Mouse (Mus musculus): ENCODE results near the gene Csrp3. TPM values are rescaled to one million over a fixed set of nuclear protein-coding genes. Genes with fewer than 3 reads are reported as not detected.

The Csrp3 gene
- polyA plus RNA-seq, 1 experiment from 2014 or later, result 6.9 TPM

DNA sequence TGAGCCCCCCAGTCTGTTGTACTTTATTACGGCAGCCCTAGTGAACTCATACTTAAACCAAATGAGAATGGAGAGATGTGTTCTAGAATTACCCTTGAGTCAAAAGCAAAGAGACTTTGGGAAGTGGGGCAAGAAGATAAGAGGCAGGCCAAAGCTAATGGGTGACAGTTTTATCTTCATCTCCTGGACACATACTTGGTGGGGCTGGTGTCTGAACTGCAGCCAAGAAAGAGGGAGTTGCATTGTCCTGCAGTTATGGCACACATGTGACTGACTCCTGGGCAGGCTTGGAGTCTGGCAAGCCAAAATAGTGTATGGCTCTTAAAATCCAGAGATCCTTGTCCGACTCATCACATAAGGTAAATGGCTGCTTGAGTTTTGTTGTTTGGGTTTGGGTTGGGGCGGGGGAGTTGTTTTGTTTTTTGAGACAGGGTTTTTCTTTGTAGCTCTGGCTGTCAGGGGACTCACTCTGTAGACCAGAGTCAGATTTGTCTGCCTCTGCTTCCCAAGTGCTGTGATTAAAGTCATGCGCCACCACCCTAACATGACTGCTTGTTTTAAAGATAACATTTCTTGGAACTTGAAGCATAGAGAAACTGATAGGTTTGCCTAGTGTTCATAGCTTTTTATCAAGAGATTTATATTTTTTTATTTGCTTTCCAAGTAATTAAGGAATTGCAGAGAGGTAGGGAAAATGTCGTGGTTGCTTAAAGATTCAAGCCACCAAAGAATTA, 18.5 kb downstream of the Csrp3 start:
- Histone ChIP-seq H3K36me3 (replicated peaks) (peaks cover 29% of the 10 kb centered on the region), H3K4me1 (replicated peaks) (peaks cover 3% of the 10 kb centered on the region; the same call in 1 of the 2 replicates), H3K4me3 (replicated peaks) (no peak overlapping the region), H3K27me3 (no peaks in the 10 kb centered on the region), H3K27ac (replicated peaks) (no peak overlapping the region), H3K4me2 (no peak overlapping the region), H3K9ac (no peak overlapping the region), H3K9me3 (replicated peaks) (no peaks in the 10 kb centered on the region)
- WGBS (ENCODE audit: insufficient replicate concordance), result 50% methylated on average over 5 of the region's 5 CpGs
- no peak for ATAC-seq (ENCODE audit: insufficient read depth)

DNA sequence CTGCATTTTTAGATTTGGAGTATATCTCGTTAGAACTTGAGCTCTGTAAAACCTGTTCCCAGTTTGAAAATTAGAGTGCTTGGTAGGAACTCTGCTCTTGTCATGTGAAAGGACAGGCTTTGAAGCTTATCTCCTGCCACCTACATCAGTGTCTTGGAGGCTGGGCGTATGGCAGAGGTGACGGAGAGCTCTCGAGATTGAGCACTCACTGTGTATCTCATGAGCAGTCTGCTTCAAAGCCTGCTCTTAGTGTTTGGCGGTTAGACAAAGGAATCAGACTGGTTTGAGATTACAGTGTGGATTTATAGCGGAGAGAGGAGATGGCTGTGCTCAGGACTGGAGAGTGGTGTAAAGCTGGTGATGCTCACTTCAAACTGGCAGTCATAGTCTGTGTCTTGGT, 22.7 kb downstream of the Csrp3 start:
- H3K27ac ChIP-seq (replicated peaks), result no peak overlapping the region
- no peak overlapping the region for H3K4me3 ChIP-seq (replicated peaks)
- H3K27me3 ChIP-seq, result no peaks in the 10 kb centered on the region
- WGBS (ENCODE audit: insufficient replicate concordance), result 66% methylated on average over 6 of the region's 6 CpGs
- ATAC-seq (ENCODE audit: insufficient read depth), result no peak
- no peak overlapping the region for H3K9ac ChIP-seq
- no peaks in the 10 kb centered on the region for H3K9me3 ChIP-seq (replicated peaks)
- H3K36me3 ChIP-seq (replicated peaks), result peaks cover 54% of the 10 kb centered on the region
- H3K4me1 ChIP-seq (replicated peaks), result peaks cover 3% of the 10 kb centered on the region; the same call in 1 of the 2 replicates
- H3K4me2 ChIP-seq, result no peak overlapping the region

DNA sequence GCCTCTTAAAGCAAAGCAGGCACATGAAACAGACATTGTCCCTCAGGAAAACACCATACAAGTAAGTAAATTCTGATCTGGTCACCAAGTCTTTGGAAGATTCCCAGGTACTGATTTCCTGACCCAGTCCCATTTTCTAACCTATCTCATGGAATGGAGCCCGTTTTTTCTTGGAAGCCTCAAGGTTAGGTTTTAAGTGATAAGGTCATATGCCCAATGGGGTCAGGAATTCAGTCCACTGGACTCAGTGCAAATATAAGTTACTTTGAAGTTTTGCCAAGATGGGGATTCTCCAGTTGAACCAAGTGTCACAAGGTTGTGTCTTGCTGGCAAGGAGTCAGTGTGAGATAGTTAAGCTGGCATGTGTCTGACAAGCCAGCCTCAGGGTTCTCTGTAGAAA, 23.2 kb downstream of the Csrp3 start:
- no peaks in the 10 kb centered on the region for H3K27me3 ChIP-seq
- 67% methylated on average over 1 of the region's 1 CpGs for WGBS (ENCODE audit: insufficient replicate concordance)
- H3K9ac ChIP-seq, result no peak overlapping the region
- H3K4me3 ChIP-seq (replicated peaks), result no peak overlapping the region
- no peaks in the 10 kb centered on the region for H3K9me3 ChIP-seq (replicated peaks)
- no peak for ATAC-seq (ENCODE audit: insufficient read depth)
- no peak overlapping the region for H3K27ac ChIP-seq (replicated peaks)
- peaks cover 3% of the 10 kb centered on the region; the same call in 1 of the 2 replicates for H3K4me1 ChIP-seq (replicated peaks)
- no peak overlapping the region for H3K4me2 ChIP-seq
- H3K36me3 ChIP-seq (replicated peaks), result peaks cover 59% of the 10 kb centered on the region

DNA sequence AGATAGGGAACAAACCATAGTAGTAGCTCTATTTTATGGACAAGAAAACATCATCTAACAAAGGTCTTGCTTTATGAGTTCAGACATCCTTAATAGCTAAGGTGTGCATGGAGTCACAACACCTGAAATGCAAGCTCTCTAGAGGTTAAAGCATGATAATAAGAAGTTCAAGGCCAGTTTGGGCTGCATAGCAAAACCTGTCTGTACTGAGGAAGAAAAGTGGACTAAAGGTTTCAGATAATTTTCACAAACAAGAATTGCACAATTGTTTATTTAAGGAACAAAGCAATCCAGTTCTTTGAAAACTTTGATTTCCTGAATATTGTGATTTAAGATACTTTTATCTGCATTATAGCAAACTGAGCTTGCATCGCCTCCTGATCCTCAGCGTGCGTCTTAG, 24.2 kb downstream of the Csrp3 start:
- ATAC-seq (ENCODE audit: insufficient read depth), result no peak
- no peak overlapping the region for H3K27ac ChIP-seq (replicated peaks)
- 81% methylated on average over 3 of the region's 3 CpGs for WGBS (ENCODE audit: insufficient replicate concordance)

DNA sequence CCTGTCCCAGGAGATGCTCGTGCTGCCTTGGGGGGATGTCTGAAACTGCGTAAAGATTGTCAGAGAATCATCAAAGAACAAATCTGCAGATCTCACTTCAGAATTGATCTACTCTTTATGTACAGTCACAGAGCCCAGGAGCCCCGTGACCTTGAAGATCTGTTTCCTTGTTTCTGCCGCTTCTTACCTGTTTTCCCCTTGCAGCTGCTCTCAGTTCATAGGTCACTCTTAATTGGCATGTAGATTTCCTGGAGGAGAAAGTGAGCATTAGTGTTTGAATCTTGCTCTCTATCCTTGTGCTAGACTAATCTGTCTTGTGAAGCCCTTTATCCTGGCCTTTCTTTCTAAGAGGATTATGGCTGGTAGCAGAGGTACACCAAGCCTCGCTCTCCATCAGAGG, 26.2 kb downstream of the Csrp3 start:
- Histone ChIP-seq H3K27me3 (no peaks in the 10 kb centered on the region), H3K36me3 (replicated peaks) (peaks cover 72% of the 10 kb centered on the region), H3K4me2 (no peak overlapping the region), H3K4me3 (replicated peaks) (no peak overlapping the region), H3K4me1 (replicated peaks) (no peaks in the 10 kb centered on the region), H3K9ac (no peak overlapping the region), H3K27ac (replicated peaks) (no peak overlapping the region), H3K9me3 (replicated peaks) (no peaks in the 10 kb centered on the region)
- 84% methylated on average over 5 of the region's 5 CpGs for WGBS (ENCODE audit: insufficient replicate concordance)
- ATAC-seq (ENCODE audit: insufficient read depth), result no peak

More for the DNA sequence above, 24.2 kb downstream of the Csrp3 start:
- Histone ChIP-seq H3K4me1 (replicated peaks) (no peaks in the 10 kb centered on the region), H3K27me3 (no peaks in the 10 kb centered on the region), H3K36me3 (replicated peaks) (peaks cover 67% of the 10 kb centered on the region), H3K4me2 (no peak overlapping the region), H3K9me3 (replicated peaks) (no peaks in the 10 kb centered on the region), H3K4me3 (replicated peaks) (no peak overlapping the region), H3K9ac (no peak overlapping the region)

DNA sequence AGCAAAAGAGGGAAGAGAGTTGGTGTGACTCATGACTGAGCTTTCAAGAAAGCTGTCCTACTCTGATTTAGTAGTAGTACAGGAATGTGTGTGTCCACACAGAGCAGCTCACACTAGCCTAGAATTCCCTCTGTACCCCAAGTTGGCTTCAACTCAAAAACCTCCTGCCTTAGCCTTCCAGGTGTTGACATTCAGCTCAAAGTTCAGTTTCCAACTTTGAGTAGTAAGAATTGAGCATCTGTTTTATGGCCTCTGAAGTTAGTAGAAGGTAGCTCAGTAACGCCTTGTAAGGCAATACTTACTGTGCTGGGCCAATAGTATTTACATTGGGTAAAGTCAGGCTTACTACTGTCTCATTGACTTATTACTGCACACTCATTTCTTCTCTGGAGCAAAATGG, 34.2 kb downstream of the Csrp3 start:
- Histone ChIP-seq H3K9me3 (replicated peaks) (no peaks in the 10 kb centered on the region), H3K4me3 (replicated peaks) (no peak overlapping the region), H3K4me2 (no peak overlapping the region), H3K27ac (replicated peaks) (no peak overlapping the region), H3K4me1 (replicated peaks) (no peaks in the 10 kb centered on the region), H3K9ac (no peak overlapping the region), H3K36me3 (replicated peaks) (peaks cover 34% of the 10 kb centered on the region), H3K27me3 (no peaks in the 10 kb centered on the region)
- no peak for ATAC-seq (ENCODE audit: insufficient read depth)
- 80% methylated on average over 1 of the region's 1 CpGs for WGBS (ENCODE audit: insufficient replicate concordance)

DNA sequence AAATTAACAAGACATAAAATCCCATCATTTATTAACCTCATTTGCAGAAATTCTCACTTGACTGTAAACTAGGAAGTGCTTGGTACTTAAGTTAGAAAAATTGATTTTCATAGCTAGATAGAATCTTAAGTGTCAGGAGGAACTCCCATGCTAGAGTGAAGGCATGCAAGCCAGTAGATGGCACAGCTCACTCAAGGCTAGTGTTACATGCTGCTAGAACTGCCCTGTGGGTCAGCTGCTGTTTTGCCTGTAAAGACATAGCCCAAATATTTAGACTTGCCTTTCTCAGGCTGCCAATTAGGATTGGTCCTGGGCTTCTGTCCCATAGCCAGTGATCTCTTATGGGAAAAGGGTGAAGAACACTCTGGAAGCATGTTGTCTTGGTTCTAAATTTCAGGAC, 35.5 kb downstream of the Csrp3 start:
- no peaks in the 10 kb centered on the region for H3K27me3 ChIP-seq
- no peak overlapping the region for H3K4me3 ChIP-seq (replicated peaks)
- peaks cover 29% of the 10 kb centered on the region for H3K36me3 ChIP-seq (replicated peaks)
- no peaks in the 10 kb centered on the region for H3K9me3 ChIP-seq (replicated peaks)
- H3K27ac ChIP-seq (replicated peaks), result no peak overlapping the region
- no peak for ATAC-seq (ENCODE audit: insufficient read depth)
- H3K4me1 ChIP-seq (replicated peaks), result no peaks in the 10 kb centered on the region
- no peak overlapping the region for H3K9ac ChIP-seq
- no peak overlapping the region for H3K4me2 ChIP-seq

DNA sequence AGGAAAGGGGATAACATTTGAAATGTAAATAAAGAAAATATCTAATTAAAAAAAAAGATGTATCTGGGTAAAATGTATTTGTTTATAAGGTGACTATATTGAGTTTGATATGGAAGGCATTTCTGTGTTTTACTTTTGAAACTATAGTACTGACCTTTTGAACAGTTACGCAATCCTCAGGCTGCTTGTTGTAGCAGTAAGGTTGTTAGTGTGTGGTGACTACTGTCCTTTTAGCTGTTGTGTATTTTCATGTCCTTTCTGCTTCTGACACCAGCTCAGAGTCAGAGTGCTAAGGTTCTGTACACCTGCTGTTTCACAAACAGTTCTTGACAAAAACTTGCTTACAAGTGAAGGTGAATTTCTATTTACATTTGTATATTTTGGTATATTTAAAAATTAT, 37.2 kb downstream of the Csrp3 start:
- no peak overlapping the region for H3K4me3 ChIP-seq (replicated peaks)
- 77% methylated on average over 1 of the region's 1 CpGs for WGBS (ENCODE audit: insufficient replicate concordance)
- no peak overlapping the region for H3K9ac ChIP-seq
- no peaks in the 10 kb centered on the region for H3K27me3 ChIP-seq
- H3K36me3 ChIP-seq (replicated peaks), result peaks cover 35% of the 10 kb centered on the region
- H3K27ac ChIP-seq (replicated peaks), result no peak overlapping the region
- H3K9me3 ChIP-seq (replicated peaks), result no peaks in the 10 kb centered on the region
- H3K4me1 ChIP-seq (replicated peaks), result no peaks in the 10 kb centered on the region
- ATAC-seq (ENCODE audit: insufficient read depth), result no peak
- H3K4me2 ChIP-seq, result no peak overlapping the region

DNA sequence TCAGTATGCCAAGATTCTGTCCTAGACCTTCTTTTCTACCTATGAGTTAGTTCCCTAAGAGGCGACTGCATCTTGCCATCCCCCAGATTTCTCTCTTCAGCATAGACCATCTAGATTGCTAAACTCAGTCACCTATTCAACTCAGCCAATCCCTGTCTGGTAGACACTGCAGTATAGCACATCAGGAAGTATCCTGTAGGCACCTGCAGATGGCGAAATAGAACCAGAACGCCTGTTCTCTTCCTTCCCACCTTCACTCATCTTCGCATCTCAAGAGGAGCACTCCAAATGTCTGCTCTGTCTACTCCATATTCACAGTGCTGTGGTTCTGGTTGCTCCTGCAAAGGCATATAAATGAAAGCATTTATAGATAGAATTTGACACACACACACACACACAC, 41.2 kb downstream of the Csrp3 start:
- Histone ChIP-seq H3K4me3 (replicated peaks) (no peak overlapping the region), H3K9ac (no peak overlapping the region), H3K4me2 (no peak overlapping the region), H3K9me3 (replicated peaks) (no peaks in the 10 kb centered on the region), H3K4me1 (replicated peaks) (no peaks in the 10 kb centered on the region), H3K36me3 (replicated peaks) (peaks cover 57% of the 10 kb centered on the region), H3K27ac (replicated peaks) (no peak overlapping the region), H3K27me3 (no peaks in the 10 kb centered on the region)
- 79% methylated on average over 4 of the region's 4 CpGs for WGBS (ENCODE audit: insufficient replicate concordance)
- no peak for ATAC-seq (ENCODE audit: insufficient read depth)

DNA sequence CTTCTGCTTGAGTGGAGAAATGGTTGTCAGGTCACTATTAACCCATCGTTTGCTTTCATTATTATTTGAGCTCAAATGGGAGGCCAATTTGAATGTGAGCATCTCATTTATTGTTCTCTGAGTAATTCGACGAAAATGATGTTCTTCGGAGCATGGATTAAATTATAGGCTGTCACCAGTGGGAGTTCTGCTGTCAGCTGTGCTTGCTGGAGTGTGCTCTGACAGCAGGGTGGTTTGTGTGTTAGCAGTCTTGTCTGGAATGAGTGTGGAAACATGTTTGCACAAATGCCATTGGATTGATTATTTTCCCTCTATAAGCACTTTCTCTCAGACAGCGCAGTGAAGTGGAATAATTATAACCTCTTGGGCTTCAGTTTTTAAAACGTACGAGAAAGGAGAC, 44.5 kb downstream of the Csrp3 start:
- ATAC-seq (ENCODE audit: insufficient read depth), result no peak
- Histone ChIP-seq H3K4me1 (replicated peaks) (no peaks in the 10 kb centered on the region), H3K9ac (no peak overlapping the region), H3K9me3 (replicated peaks) (no peaks in the 10 kb centered on the region), H3K27ac (replicated peaks) (no peak overlapping the region), H3K36me3 (replicated peaks) (peaks cover 52% of the 10 kb centered on the region), H3K4me2 (no peak overlapping the region), H3K27me3 (no peaks in the 10 kb centered on the region), H3K4me3 (replicated peaks) (no peak overlapping the region)
- 75% methylated on average over 7 of the region's 7 CpGs for WGBS (ENCODE audit: insufficient replicate concordance)

DNA sequence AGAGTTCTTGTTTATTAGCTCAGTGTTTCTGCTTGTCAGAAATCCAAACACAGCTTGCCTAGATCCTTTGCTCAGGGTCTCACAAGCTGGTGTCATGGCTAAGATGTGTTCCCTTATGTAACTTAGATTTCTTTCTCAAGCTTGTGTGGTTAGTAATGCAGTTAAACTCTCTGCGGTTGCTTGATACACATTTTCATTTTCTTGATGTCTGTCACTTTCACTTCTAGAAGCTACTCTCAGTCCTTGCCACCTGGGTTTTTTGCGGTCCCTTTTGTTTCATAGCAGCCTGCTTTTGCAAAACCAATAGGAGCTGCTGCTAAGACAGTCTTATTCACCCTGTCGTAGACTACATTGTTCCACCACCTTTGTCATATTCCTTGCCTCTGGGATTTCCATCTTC, 52.7 kb downstream of the Csrp3 start:
- H3K27ac ChIP-seq (replicated peaks), result no peak overlapping the region
- ATAC-seq (ENCODE audit: insufficient read depth), result no peak
- 79% methylated on average over 3 of the region's 3 CpGs for WGBS (ENCODE audit: insufficient replicate concordance)

DNA sequence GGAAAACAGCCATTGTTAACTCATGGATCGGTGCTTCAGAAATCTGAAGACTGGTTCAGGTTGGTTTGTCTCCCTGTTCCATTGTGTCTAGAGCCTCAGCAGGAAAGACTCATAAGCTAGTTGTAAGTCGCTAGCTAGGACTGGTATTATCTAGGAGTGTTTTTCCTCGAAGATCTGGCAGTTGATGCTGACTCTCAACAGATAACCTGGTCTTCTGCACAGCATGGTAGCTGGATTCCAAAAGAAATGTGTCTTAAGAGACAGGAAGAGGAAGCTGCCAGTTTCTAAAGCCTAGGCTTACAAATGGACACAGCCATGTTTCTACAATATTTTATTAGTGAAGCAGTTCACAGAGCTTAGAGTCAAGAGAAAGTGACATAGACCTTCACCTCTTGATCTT, 56.4 kb downstream of the Csrp3 start:
- 37% methylated on average over 3 of the region's 3 CpGs for WGBS (ENCODE audit: insufficient replicate concordance)
- no peak overlapping the region for H3K27ac ChIP-seq (replicated peaks)
- H3K4me1 ChIP-seq (replicated peaks), result peaks cover 32% of the 10 kb centered on the region
- H3K36me3 ChIP-seq (replicated peaks), result 0 out of 2 replicates have a peak, but pooled peaks cover 3% of the 10 kb centered on the region
- H3K9me3 ChIP-seq (replicated peaks), result no peaks in the 10 kb centered on the region
- no peak overlapping the region for H3K4me3 ChIP-seq (replicated peaks)
- no peak overlapping the region for H3K9ac ChIP-seq
- H3K4me2 ChIP-seq, result no peak overlapping the region
- ATAC-seq (ENCODE audit: insufficient read depth), result no peak
- H3K27me3 ChIP-seq, result no peaks in the 10 kb centered on the region

More for the DNA sequence above, 52.7 kb downstream of the Csrp3 start:
- Histone ChIP-seq H3K36me3 (replicated peaks) (0 out of 2 replicates have a peak, but pooled peaks cover 3% of the 10 kb centered on the region), H3K27me3 (no peaks in the 10 kb centered on the region), H3K4me3 (replicated peaks) (no peak overlapping the region), H3K4me1 (replicated peaks) (peaks cover 15% of the 10 kb centered on the region), H3K4me2 (no peak overlapping the region), H3K9ac (no peak overlapping the region), H3K9me3 (replicated peaks) (no peaks in the 10 kb centered on the region)

Data from liver, embryonic 15.5 days (tissue).